In the genomic region with DNA sequence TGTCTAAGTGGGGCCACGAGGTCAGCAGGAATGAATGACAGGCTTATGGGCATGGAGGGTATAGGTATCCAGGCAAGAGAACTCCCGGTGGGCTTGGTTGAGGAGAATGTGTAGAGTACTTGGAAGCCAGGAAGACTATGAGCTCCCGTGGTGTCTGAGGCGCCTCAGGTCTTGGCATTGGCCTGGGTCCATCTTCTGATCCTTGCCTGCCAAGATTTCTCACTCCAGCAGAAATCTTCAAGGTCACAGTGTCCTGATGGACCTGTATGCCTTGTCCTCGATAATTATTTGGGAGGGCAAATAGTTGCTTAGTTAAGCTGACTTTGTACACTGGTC, we compare ENCODE assay signal across 14 mouse cellular contexts. TPM values are rescaled to one million over a fixed set of nuclear protein-coding genes. Genes with fewer than 3 reads are reported as not detected.
DNase-seq lines count a peak whose midpoint lies in the region; ATAC-seq and TF ChIP-seq lines count a peak whose summit lies in the region.
"Had no signal": no experiment of that assay in that cellular context is flagged by ENCODE, and none has a peak within 500 bp of the region (broad histone marks: within the 10 kb centered on the region; RNA-seq: fewer than 3 reads in every experiment).

No protein-coding gene starts in this region.

- H3K4me1 ChIP-seq in intestine, postnatal 0 days (replicated peaks; ENCODE audit: control insufficient read depth, insufficient read depth, low read length) = no peaks in the 10 kb centered on the region
- H3K4me1 ChIP-seq: liver, embryonic 12.5 days; neural tube, embryonic 13.5 days had no signal

- no peak overlapping the region for H3K4me2 ChIP-seq in intestine, postnatal 0 days (replicated peaks; ENCODE audit: low read depth)
- H3K4me2 ChIP-seq: heart, embryonic 11.5 days; liver, embryonic 12.5 days; neural tube, embryonic 13.5 days had no signal

- H3K4me3 ChIP-seq in intestine, postnatal 0 days (ENCODE audit: low read depth, low read length) = no peak overlapping the region
- H3K4me3 ChIP-seq: hindbrain, embryonic 10.5 days; liver, embryonic 12.5 days; neural tube, embryonic 13.5 days had no signal

- no peak overlapping the region for H3K9ac ChIP-seq in intestine, postnatal 0 days (ENCODE audit: low read depth, low read length)
- H3K9ac ChIP-seq: liver, embryonic 12.5 days; neural tube, embryonic 13.5 days had no signal

- no peaks in the 10 kb centered on the region for H3K27me3 ChIP-seq in intestine, postnatal 0 days (replicated peaks; ENCODE audit: control insufficient read depth, insufficient read depth, low read length)
- H3K27me3 ChIP-seq: neural tube, embryonic 13.5 days had no signal

- ATAC-seq in intestine, postnatal 0 days = 0 out of 2 replicates have a peak, but pooled peaks have one; percentile 20
- ATAC-seq: forebrain, embryonic 16.5 days; midbrain, embryonic 16.5 days had no signal

- intact Hi-C loops in left cerebral cortex, postnatal 4 days (cut with DNase I) = loop anchor here (5.0 kb wide), 1 partner anchor 57 kb away; no protein-coding TSS in a partner anchor
- intact Hi-C loops in left cerebral cortex, postnatal 36 days (cut with DNase I) = no loop called here

- no peak for TF ChIP-seq CTCF in intestine, postnatal 0 days (IDR thresholded peaks at IDR 0.05; ENCODE audit: low read depth)

- no peak overlapping the region for H3K27ac ChIP-seq in intestine, postnatal 0 days (ENCODE audit: low read depth, low read length)
- H3K27ac ChIP-seq: hindbrain, embryonic 10.5 days; liver, embryonic 12.5 days; neural tube, embryonic 13.5 days had no signal

- no peaks in the 10 kb centered on the region for H3K9me3 ChIP-seq in intestine, postnatal 0 days (ENCODE audit: control insufficient read depth)
- H3K9me3 ChIP-seq: hindbrain, embryonic 10.5 days; neural tube, embryonic 13.5 days had no signal

- peak; percentile 35 to 54 for DNase-seq in adrenal gland, postnatal 36 days
- DNase-seq in adrenal gland, adult 8-10 months = no peak
- DNase-seq in left cerebral cortex, postnatal 4 days = peak; percentile 24
- DNase-seq in left cerebral cortex, postnatal 36 days (ENCODE audit: low spot score in 2 of 2) = no peak
- DNase-seq in kidney, postnatal 25 days = peak; percentile 51 to 58
- no peak for DNase-seq in layer of hippocampus, postnatal 36 days
- DNase-seq in frontal cortex, postnatal 10 days (ENCODE audit: low spot score in 2 of 2) = no peak

- no peaks in the 10 kb centered on the region for H3K36me3 ChIP-seq in intestine, postnatal 0 days (ENCODE audit: control insufficient read depth, insufficient read depth)
- H3K36me3 ChIP-seq: hindbrain, embryonic 10.5 days; liver, embryonic 12.5 days; neural tube, embryonic 13.5 days had no signal

- 64% methylated on average over 5 of the region's 5 CpGs for whole genome bisulfite sequencing in intestine, postnatal 0 days

RNA-seq across cellular contexts. Expression of a gene that starts 10.5 kb away (rescaled TPM):
- total RNA-seq in adrenal gland, postnatal 36 days (2021) = 10 to 100 TPM; 11.2 to 16.9 TPM
- total RNA-seq in adrenal gland, adult 8-10 months (2022) = 10 to 100 TPM; 11.4 to 15.7 (median 12.9) TPM
- total RNA-seq in left cerebral cortex, postnatal 4 days (2021) = 10 to 100 TPM; 15.4 to 16.1 TPM
- total RNA-seq in left cerebral cortex, postnatal 36 days (2021) = 10 to 100 TPM; 14.0 to 16.1 TPM
- polyA plus RNA-seq in intestine, postnatal 0 days (2015; fragmentation: Nextera tagmentation; extraction: Ambion mirVana) = 3.3 and 3.7 TPM in 2 replicates
- total RNA-seq in layer of hippocampus, postnatal 36 days (2021) = 10 to 100 TPM; 13.5 to 13.9 TPM

RNA-seq across cellular contexts. Expression of a gene that starts 24.9 kb away (rescaled TPM):
- total RNA-seq in adrenal gland, postnatal 36 days (2021) = 10 to 100 TPM; 37.1 to 84.7 TPM
- total RNA-seq in adrenal gland, adult 8-10 months (2022) = 10 to 100 TPM; 42.5 to 75.0 (median 45.4) TPM
- total RNA-seq in left cerebral cortex, postnatal 4 days (2021) = 10 to 100 TPM in 1 of 2 experiments, 1 to 10 TPM in 1; 8.4 to 10.7 TPM
- 10 to 100 TPM; 28.9 to 37.8 TPM for total RNA-seq in left cerebral cortex, postnatal 36 days (2021)
- polyA plus RNA-seq in intestine, postnatal 0 days (2015; fragmentation: Nextera tagmentation; extraction: Ambion mirVana) = 7.2 and 7.9 TPM in 2 replicates
- total RNA-seq in layer of hippocampus, postnatal 36 days (2021) = 10 to 100 TPM; 26.4 to 37.3 TPM

RNA-seq across cellular contexts. Expression of a gene that starts 56.4 kb away (rescaled TPM):
- total RNA-seq in adrenal gland, postnatal 36 days (2021) = 10 to 100 TPM; 22.4 to 25.9 TPM
- total RNA-seq in adrenal gland, adult 8-10 months (2022) = 10 to 100 TPM; 22.5 to 25.4 (median 23.4) TPM
- total RNA-seq in left cerebral cortex, postnatal 4 days (2021) = 10 to 100 TPM; 30.4 to 34.6 TPM
- 10 to 100 TPM; 35.3 to 42.9 TPM for total RNA-seq in left cerebral cortex, postnatal 36 days (2021)
- 2.6 TPM in 2 replicates for polyA plus RNA-seq in intestine, postnatal 0 days (2015; fragmentation: Nextera tagmentation; extraction: Ambion mirVana)
- total RNA-seq in layer of hippocampus, postnatal 36 days (2021) = 10 to 100 TPM; 32.7 to 44.4 TPM

Comparison
In these comparisons a context has a peak if more than half of its experiments do, and no peak if none do; other contexts are left out.
1. DNase-seq: peak in adrenal gland, postnatal 36 days (2 of 2), left cerebral cortex, postnatal 4 days (single experiment) and kidney, postnatal 25 days (2 of 2); none in adrenal gland, adult 8-10 months (single experiment), left cerebral cortex, postnatal 36 days (0 of 2), layer of hippocampus, postnatal 36 days (0 of 2) and frontal cortex, postnatal 10 days (0 of 2).